Mouse (Mus musculus): ENCODE results near the gene Gm11564. TPM values are rescaled to one million over a fixed set of nuclear protein-coding genes. Genes with fewer than 3 reads are reported as not detected.
"Not testable (repeated sequence)": the region's sequence is repeated elsewhere in the genome, so short reads cannot be mapped to it uniquely, and the experiment has no call there.

Gene Gm11564
- polyA plus RNA-seq (2016; fragmentation: Nextera tagmentation; extraction: Ambion mirVana) = not detected in 2 replicates

DNA sequence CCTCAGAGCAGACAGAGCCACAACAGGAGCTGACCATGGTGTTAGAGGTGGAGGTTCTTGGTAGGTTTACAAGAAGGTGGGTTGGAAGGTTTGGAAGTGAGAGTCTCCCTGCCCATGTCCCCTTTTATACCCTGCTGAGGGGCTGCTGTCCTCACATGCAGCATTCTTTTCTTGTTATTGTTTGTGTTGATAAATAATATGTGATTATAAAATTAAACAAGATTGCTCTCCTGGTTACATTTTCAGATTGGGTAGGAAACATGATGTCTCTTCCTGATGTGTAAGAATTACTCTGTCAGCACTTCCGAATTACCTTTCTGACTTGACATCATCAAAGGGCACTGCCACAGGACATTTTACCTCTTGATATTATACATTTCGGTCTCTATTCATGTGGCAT lies at the start of gene Gm11564:
Gene Gm11564, minus strand, starts transcription at position 101 of the 400 bp plus-strand sequence.
- not testable (repeated sequence) for H3K9me3 ChIP-seq; H3K36me3 ChIP-seq; H3K4me3 ChIP-seq; H3K4me2 ChIP-seq (replicated peaks); H3K27me3 ChIP-seq (replicated peaks); ATAC-seq (ENCODE audit: low FRiP score, low read depth); H3K9ac ChIP-seq; H3K27ac ChIP-seq; H3K4me1 ChIP-seq
- WGBS = 90% methylated on average over 2 of the region's 2 CpGs

- not testable (repeated sequence) for H3K27me3 ChIP-seq (replicated peaks); H3K9ac ChIP-seq; H3K9me3 ChIP-seq; H3K4me1 ChIP-seq; H3K36me3 ChIP-seq; H3K27ac ChIP-seq; ATAC-seq (ENCODE audit: low FRiP score, low read depth); H3K4me2 ChIP-seq (replicated peaks); H3K4me3 ChIP-seq
- WGBS = 67% methylated on average over 1 of the region's 1 CpGs
Observed at GRCm38 (mm10) chr11:99864176-99864575, 48.7 kb upstream of the Gm11564 start, which contains the start of gene Gm11559. Gene Gm11559, plus strand, starts transcription at chr11:99864476.

DNA sequence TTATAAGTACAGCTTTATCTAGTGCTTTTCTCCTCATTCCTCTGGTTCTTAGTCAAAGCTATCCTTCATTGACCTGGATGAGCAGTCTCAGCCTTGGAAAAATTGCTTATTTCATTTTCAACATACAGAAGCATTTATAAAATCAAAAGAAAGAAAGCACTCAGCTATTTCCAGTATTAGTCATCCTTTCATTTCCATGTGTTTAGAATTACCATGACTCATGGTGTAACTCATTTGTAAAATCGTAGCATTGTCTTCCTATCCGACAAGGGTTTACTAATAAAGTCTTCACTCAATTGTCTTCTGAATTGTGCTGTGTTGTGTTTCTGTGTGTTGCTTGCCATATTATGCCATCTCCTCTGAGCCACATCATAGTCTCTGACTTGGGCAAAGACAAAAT lies 43.3 kb upstream of the Gm11564 start:
- H3K4me3 ChIP-seq = no peak overlapping the region
- no peaks in the 10 kb centered on the region for H3K36me3 ChIP-seq
- ATAC-seq (ENCODE audit: low FRiP score, low read depth) = no peak
- no peak overlapping the region for H3K27ac ChIP-seq
- no peak overlapping the region for H3K9ac ChIP-seq
- H3K9me3 ChIP-seq = no peaks in the 10 kb centered on the region
- WGBS = 91% methylated on average over 2 of the region's 2 CpGs
- no peaks in the 10 kb centered on the region for H3K27me3 ChIP-seq (replicated peaks)
- H3K4me1 ChIP-seq = no peaks in the 10 kb centered on the region
- H3K4me2 ChIP-seq (replicated peaks) = no peak overlapping the region

DNA sequence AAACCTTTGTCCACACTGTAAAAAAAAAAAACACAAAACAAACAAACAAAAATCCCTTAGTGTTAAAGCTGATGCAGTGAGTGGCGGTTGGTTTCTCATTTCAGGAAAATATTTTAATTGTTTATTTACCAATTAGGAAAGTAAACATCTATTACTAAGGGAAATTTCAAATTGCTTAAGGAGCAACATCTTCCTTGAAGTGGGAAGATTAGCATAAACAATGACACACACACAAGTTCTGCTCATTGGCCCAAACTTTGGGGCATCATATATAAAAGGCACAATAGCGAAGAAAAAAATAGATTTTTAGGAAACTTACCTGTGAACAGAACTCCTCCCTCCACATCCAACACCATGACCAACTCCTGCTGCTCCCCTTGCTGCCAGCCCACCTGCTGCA lies 42.2 kb upstream of the Gm11564 start, which contains the start of gene Gm11568:
Gene Gm11568, plus strand, starts transcription at position 301 of the 400 bp plus-strand sequence.
- H3K36me3 ChIP-seq = no peaks in the 10 kb centered on the region
- no peak within 1 kb of the TSS for H3K9ac ChIP-seq
- H3K4me3 ChIP-seq = no peak within 1 kb of the TSS
- no peaks in the 10 kb centered on the region for H3K9me3 ChIP-seq
- WGBS = 83% methylated on average over 2 of the region's 2 CpGs
- no peak for ATAC-seq (ENCODE audit: low FRiP score, low read depth)
- no peaks in the 10 kb centered on the region for H3K4me1 ChIP-seq
- no peak within 1 kb of the TSS for H3K4me2 ChIP-seq (replicated peaks)
- H3K27ac ChIP-seq = no peak within 1 kb of the TSS
- H3K27me3 ChIP-seq (replicated peaks) = no peaks in the 10 kb centered on the region

DNA sequence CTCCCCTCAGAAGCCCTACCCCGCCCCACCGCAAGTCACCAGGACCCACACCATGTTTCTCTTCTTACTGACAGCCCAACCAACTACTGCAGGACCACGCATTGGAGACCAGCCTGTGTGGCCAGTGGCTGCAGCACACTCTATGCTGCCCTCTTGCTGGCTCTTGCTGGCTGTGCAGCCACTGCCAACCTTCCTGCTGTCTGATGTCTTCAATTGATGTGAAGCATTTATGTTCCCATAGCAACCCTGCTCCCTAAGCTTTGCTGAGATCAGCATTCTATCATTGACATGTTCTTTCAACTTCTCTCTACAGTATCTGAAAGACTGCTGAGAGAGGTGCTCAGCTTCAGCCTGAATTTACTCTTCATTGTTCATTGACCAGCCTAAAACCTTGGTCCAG lies 38.7 kb upstream of the Gm11564 start:
- no peak for ATAC-seq (ENCODE audit: low FRiP score, low read depth)

GRCm38 (mm10) chr11:99851508-99851907 lies 36.0 kb upstream of the Gm11564 start, which contains the start of gene Krtap4-16:
Gene Krtap4-16, minus strand, starts transcription at chr11:99851608.
- no peak for ATAC-seq (ENCODE audit: low FRiP score, low read depth)
- Histone ChIP-seq H3K4me3 (no peak within 1 kb of the TSS), H3K27me3 (replicated peaks) (no peaks in the 10 kb centered on the region), H3K36me3 (no peaks in the 10 kb centered on the region), H3K9ac (no peak within 1 kb of the TSS), H3K27ac (no peak within 1 kb of the TSS), H3K4me2 (replicated peaks) (no peak within 1 kb of the TSS), H3K9me3 (no peaks in the 10 kb centered on the region), H3K4me1 (no peaks in the 10 kb centered on the region)

More for the DNA sequence above, 38.7 kb upstream of the Gm11564 start:
- Histone ChIP-seq H3K27ac (no peak overlapping the region), H3K4me1 (no peaks in the 10 kb centered on the region), H3K9ac (no peak overlapping the region), H3K4me3 (no peak overlapping the region), H3K4me2 (replicated peaks) (no peak overlapping the region), H3K27me3 (replicated peaks) (no peaks in the 10 kb centered on the region), H3K9me3 (no peaks in the 10 kb centered on the region), H3K36me3 (no peaks in the 10 kb centered on the region)
- WGBS = 62% methylated on average over 3 of the region's 3 CpGs

DNA sequence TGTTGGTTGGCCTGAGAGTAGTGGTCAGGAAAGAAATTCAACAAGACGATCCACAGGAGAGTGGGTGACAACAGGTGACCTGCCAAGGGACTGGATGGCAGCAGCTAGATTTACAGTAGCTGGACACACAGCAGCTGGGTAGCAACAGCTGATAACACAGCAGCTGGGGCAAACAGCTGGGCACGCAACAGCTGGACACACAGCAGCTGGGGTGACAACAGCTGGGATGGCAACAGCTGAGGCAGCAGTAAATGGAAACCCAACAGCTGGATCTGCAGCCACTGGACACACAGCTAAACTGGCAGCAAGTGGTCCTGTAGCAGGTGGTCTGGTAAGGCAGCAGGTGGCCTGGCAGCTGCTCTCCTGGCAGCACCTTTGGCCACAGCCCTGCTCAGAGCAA lies 31.3 kb upstream of the Gm11564 start:
- no peak for ATAC-seq (ENCODE audit: low FRiP score, low read depth)
- Histone ChIP-seq H3K4me3 (no peak overlapping the region), H3K9me3 (no peaks in the 10 kb centered on the region), H3K27me3 (replicated peaks) (no peaks in the 10 kb centered on the region), H3K36me3 (no peaks in the 10 kb centered on the region), H3K4me2 (replicated peaks) (no peak overlapping the region), H3K27ac (no peak overlapping the region), H3K9ac (no peak overlapping the region), H3K4me1 (no peaks in the 10 kb centered on the region)
- 86% methylated on average over 2 of the region's 2 CpGs for WGBS

- 28% methylated on average over 1 of the region's 1 CpGs for whole genome bisulfite sequencing
- Histone ChIP-seq H3K9me3 (no peaks in the 10 kb centered on the region), H3K9ac (no peak overlapping the region), H3K27ac (no peak overlapping the region), H3K4me2 (replicated peaks) (no peak overlapping the region), H3K4me1 (no peaks in the 10 kb centered on the region), H3K4me3 (no peak overlapping the region), H3K27me3 (replicated peaks) (no peaks in the 10 kb centered on the region), H3K36me3 (no peaks in the 10 kb centered on the region)
- ATAC-seq (ENCODE audit: low FRiP score, low read depth) = no peak
Observed at GRCm38 (mm10) chr11:99842185-99842584, 26.7 kb upstream of the Gm11564 start.

GRCm38 (mm10) chr11:99837966-99838365 lies 22.5 kb upstream of the Gm11564 start, which contains the start of gene 2300003K06Rik:
Gene 2300003K06Rik, minus strand, starts transcription at chr11:99838066.
- WGBS = 84% methylated on average over 1 of the region's 1 CpGs
- ATAC-seq (ENCODE audit: low FRiP score, low read depth) = no peak

GRCm38 (mm10) chr11:99809792-99810191 lies 5.7 kb downstream of the Gm11564 start, which contains the start of gene Krtap4-13:
Gene Krtap4-13, minus strand, starts transcription at chr11:99809892.
- not testable (repeated sequence) for H3K4me1 ChIP-seq; H3K27ac ChIP-seq; H3K27me3 ChIP-seq (replicated peaks); H3K4me2 ChIP-seq (replicated peaks); H3K9ac ChIP-seq; H3K36me3 ChIP-seq; H3K9me3 ChIP-seq; ATAC-seq (ENCODE audit: low FRiP score, low read depth); H3K4me3 ChIP-seq

More at GRCm38 (mm10) chr11:99837966-99838365, 22.5 kb upstream of the Gm11564 start, which contains the start of gene 2300003K06Rik:
- Histone ChIP-seq H3K27me3 (replicated peaks) (no peaks in the 10 kb centered on the region), H3K4me3 (no peak within 1 kb of the TSS), H3K36me3 (no peaks in the 10 kb centered on the region), H3K9ac (no peak within 1 kb of the TSS), H3K9me3 (no peaks in the 10 kb centered on the region), H3K27ac (no peak within 1 kb of the TSS), H3K4me1 (no peaks in the 10 kb centered on the region), H3K4me2 (replicated peaks) (no peak within 1 kb of the TSS)

DNA sequence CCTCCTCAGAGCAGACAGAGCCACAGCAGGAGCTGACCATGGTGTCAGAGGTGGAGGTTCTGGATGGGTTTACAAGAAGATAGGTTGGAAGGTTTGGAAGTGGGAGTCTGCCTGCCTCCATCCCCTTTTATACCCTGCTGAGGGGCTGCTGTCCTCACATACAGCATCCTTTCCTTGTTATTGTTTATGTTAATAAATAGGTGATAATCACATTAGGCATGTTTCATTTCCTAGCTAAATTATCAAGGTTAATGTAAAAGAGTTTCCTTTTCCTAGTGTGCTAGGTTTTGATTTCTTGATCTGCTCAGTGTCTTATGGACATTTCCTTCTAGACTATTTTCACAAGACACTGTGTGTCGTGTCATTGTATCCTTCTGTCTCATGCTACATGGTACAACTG lies 11.1 kb downstream of the Gm11564 start, which contains the start of gene Gm11554:
Gene Gm11554, minus strand, starts transcription at position 101 of the 400 bp plus-strand sequence.
- not testable (repeated sequence) for H3K4me3 ChIP-seq
- no CpG with 5 or more reads among the region's 1 CpGs for WGBS

GRCm38 (mm10) chr11:99798832-99799231 lies 16.6 kb downstream of the Gm11564 start, which contains the start of gene Gm11569:
Gene Gm11569, minus strand, starts transcription at chr11:99798932.
- H3K36me3 ChIP-seq; ATAC-seq (ENCODE audit: low FRiP score, low read depth); H3K27ac ChIP-seq; H3K4me1 ChIP-seq; H3K27me3 ChIP-seq (replicated peaks); H3K9me3 ChIP-seq; H3K9ac ChIP-seq; H3K4me3 ChIP-seq; H3K4me2 ChIP-seq (replicated peaks): not testable (repeated sequence)
- no CpG with 5 or more reads among the region's 1 CpGs for WGBS

More for the DNA sequence above, 11.1 kb downstream of the Gm11564 start, which contains the start of gene Gm11554:
- not testable (repeated sequence) for H3K4me2 ChIP-seq (replicated peaks); ATAC-seq (ENCODE audit: low FRiP score, low read depth); H3K4me1 ChIP-seq; H3K9ac ChIP-seq; H3K27ac ChIP-seq; H3K36me3 ChIP-seq; H3K9me3 ChIP-seq; H3K27me3 ChIP-seq (replicated peaks)

DNA sequence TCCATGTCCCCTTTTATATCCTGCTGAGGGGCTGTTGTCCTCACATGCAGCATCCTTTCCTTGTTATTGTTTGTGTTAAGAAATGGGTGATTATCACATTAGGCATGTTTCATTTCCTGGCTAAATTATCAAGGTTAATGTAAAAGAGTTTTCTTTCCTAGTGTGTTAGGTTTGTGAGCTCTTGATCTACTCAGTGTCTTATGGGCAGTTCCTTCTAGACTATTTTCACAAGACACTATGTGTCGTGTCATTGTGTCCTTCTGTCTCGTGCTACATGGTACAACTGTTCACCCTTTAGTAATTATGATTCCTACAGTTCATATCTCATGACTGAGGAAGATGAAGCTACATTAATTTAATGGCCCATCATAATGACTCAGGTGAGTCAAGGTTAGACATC lies 22.1 kb downstream of the Gm11564 start, which contains the start of gene Gm11596:
Gene Gm11596, minus strand, starts transcription at position 101 of the 400 bp plus-strand sequence.
- Histone ChIP-seq H3K4me3 (no peak within 1 kb of the TSS), H3K27me3 (replicated peaks) (no peaks in the 10 kb centered on the region), H3K36me3 (no peaks in the 10 kb centered on the region), H3K9ac (no peak within 1 kb of the TSS), H3K4me1 (no peaks in the 10 kb centered on the region), H3K9me3 (no peaks in the 10 kb centered on the region), H3K4me2 (replicated peaks) (no peak within 1 kb of the TSS), H3K27ac (no peak within 1 kb of the TSS)
- no peak for ATAC-seq (ENCODE audit: low FRiP score, low read depth)
- 82% methylated on average over 2 of the region's 2 CpGs for WGBS
